Mouse (Mus musculus): ENCODE measurements around the gene Calm2. TPM values are rescaled to one million over a fixed set of nuclear protein-coding genes. Genes with fewer than 3 reads are reported as not detected.

Gene Calm2
- polyA plus RNA-seq, 2 experiments: 195 to 373 TPM

DNA sequence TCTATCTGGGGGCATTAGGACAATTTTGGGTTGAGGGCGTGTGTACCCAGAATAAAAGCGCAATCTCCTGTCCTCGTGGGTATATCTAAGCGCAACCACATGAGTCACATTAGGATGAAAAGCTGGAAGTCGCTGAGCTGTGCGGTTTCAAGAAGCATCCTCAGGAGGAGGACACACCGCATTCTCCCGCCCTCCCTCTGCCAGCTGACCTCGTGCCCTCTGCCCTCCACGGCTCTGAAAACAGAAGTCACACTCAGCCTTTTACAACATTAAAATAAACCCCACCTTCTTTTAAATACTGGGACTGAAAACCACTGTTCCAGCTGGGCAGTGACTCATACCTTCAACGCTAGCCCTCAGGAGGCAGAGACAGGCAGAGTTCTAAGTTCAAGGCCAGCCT is 49.6 kb downstream of the Calm2 start:
- ATAC-seq (ENCODE audit: insufficient read depth) (no peak), DNase-seq (ENCODE audit: low read depth in 3 of 3, low spot score in 3 of 3) (no peak)
- H3K4me1 ChIP-seq (replicated peaks; ENCODE audit: control insufficient read depth in 2 of 2, insufficient read depth in 2 of 2, low read length in 1 of 2): no peaks in the 10 kb centered on the region
- H3K9me3 ChIP-seq (ENCODE audit: control insufficient read depth, low read length): no peaks in the 10 kb centered on the region
- no peak overlapping the region for H3K4me2 ChIP-seq (ENCODE audit: low read depth)
- no peak overlapping the region for H3K27ac ChIP-seq
- TF ChIP-seq CTCF (IDR thresholded peaks at IDR 0.05; ENCODE audit: low read depth): no peak
- TF ChIP-seq EP300 (IDR thresholded peaks at IDR 0.05; ENCODE audit: low read depth): no peak
- WGBS (ENCODE audit: insufficient replicate concordance): 58% methylated on average over 11 of the region's 11 CpGs
- no peak overlapping the region for H3K4me3 ChIP-seq (ENCODE audit: insufficient read depth in 1 of 2, low read depth in 2 of 2, low read length in 2 of 2)
- no peak overlapping the region for H3K9ac ChIP-seq (replicated peaks)
- no peaks in the 10 kb centered on the region for H3K36me3 ChIP-seq (replicated peaks; ENCODE audit: control insufficient read depth, insufficient read depth, low read depth)
- H3K27me3 ChIP-seq (ENCODE audit: control insufficient read depth, insufficient read depth, low read length): no peaks in the 10 kb centered on the region

DNA sequence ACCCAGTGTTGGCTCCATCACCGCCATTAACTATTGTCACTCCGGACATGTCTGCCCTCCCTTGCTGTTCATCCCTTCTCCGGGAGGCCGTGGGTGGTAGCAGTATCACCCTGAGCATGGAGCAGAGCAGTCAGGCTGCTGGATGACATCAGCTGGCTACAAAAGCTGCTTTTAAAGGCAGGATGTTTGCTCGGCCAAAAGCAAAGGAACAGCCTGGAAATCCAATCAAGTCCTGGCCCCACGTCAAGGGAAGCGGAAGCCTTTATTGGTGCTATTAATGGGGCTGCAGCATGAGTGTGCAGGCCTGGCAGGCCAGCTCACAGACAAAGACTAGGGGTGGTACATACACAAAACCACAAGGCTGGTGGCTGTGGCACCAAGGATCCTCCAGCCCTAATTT is 55.5 kb downstream of the Calm2 start:
- ATAC-seq (ENCODE audit: insufficient read depth) (no peak), DNase-seq (ENCODE audit: low read depth in 3 of 3, low spot score in 3 of 3) (no peak)
- no peak for TF ChIP-seq EP300 (IDR thresholded peaks at IDR 0.05; ENCODE audit: low read depth)
- TF ChIP-seq CTCF (IDR thresholded peaks at IDR 0.05; ENCODE audit: low read depth): no peak
- 54% methylated on average over 7 of the region's 7 CpGs for WGBS (ENCODE audit: insufficient replicate concordance)
- Histone ChIP-seq H3K4me1 (replicated peaks; ENCODE audit: control insufficient read depth in 2 of 2, insufficient read depth in 2 of 2, low read length in 1 of 2) (peaks cover 0 to 4% of the 10 kb centered on the region in 2 experiments; a peak in 2 of 4 replicates), H3K9ac (replicated peaks) (no peak overlapping the region), H3K4me2 (ENCODE audit: low read depth) (no peak overlapping the region), H3K9me3 (ENCODE audit: control insufficient read depth, low read length) (no peaks in the 10 kb centered on the region), H3K36me3 (replicated peaks; ENCODE audit: control insufficient read depth, insufficient read depth, low read depth) (no peaks in the 10 kb centered on the region), H3K27ac (no peak overlapping the region), H3K27me3 (ENCODE audit: control insufficient read depth, insufficient read depth, low read length) (no peaks in the 10 kb centered on the region), H3K4me3 (ENCODE audit: insufficient read depth in 1 of 2, low read depth in 2 of 2, low read length in 2 of 2) (no peak overlapping the region)

DNA sequence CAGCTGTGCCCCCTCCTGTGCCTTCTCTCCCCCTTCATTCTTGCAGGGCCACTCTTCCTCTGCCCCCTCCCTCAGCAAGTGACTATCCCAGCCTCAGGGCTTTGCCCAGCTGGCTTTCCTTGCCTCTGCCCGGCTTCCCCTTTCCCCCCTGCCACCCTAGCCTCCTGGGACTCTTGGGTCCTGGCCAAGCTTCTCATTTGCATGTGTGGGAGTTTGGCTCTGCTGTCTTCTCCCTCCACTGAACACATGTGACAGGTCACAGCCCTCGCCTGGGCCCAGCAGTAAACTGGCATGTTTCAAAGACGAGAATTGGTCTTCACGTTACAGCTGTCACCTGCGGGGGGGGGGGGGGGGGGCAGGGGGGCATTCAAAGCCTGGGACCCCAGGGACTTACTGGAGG is 59.7 kb downstream of the Calm2 start:
- 45% methylated on average over 5 of the region's 5 CpGs for WGBS (ENCODE audit: insufficient replicate concordance)
- Histone ChIP-seq H3K27ac (no peak overlapping the region), H3K4me2 (ENCODE audit: low read depth) (no peak overlapping the region), H3K9ac (replicated peaks) (no peak overlapping the region), H3K9me3 (ENCODE audit: control insufficient read depth, low read length) (no peaks in the 10 kb centered on the region), H3K4me1 (replicated peaks; ENCODE audit: control insufficient read depth in 2 of 2, insufficient read depth in 2 of 2, low read length in 1 of 2) (peaks cover 0 to 6% of the 10 kb centered on the region in 2 experiments; a peak in 2 of 4 replicates), H3K4me3 (ENCODE audit: insufficient read depth in 1 of 2, low read depth in 2 of 2, low read length in 2 of 2) (no peak overlapping the region), H3K36me3 (replicated peaks; ENCODE audit: control insufficient read depth, insufficient read depth, low read depth) (no peaks in the 10 kb centered on the region), H3K27me3 (ENCODE audit: control insufficient read depth, insufficient read depth, low read length) (no peaks in the 10 kb centered on the region)
- DNase-seq (ENCODE audit: low read depth in 3 of 3, low spot score in 3 of 3) (no peak), ATAC-seq (ENCODE audit: insufficient read depth) (no peak)
- TF ChIP-seq CTCF (IDR thresholded peaks at IDR 0.05; ENCODE audit: low read depth): no peak
- TF ChIP-seq EP300 (IDR thresholded peaks at IDR 0.05; ENCODE audit: low read depth): no peak

DNA sequence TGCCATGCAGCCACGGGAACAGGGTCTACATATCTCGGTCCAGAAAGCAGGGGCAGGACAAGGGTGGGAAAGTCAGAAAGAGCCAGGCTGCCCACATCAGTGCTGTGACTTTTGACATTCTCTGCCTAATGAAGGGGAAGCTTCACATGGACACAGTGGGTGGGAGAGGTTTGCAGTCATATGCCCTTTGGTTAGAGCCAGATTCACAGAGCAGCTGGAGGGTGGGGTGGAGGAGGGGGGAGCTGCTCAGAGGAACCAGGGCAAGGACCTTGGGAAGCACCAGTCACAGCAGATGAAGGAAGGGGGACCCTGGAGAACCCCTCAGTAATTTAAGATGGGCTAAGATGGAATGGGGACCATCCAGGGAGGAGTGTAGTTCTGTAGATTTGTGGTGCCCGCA is 60.9 kb downstream of the Calm2 start:
- TF ChIP-seq CTCF (IDR thresholded peaks at IDR 0.05; ENCODE audit: low read depth): no peak
- TF ChIP-seq EP300 (IDR thresholded peaks at IDR 0.05; ENCODE audit: low read depth): no peak
- Histone ChIP-seq H3K27ac (no peak overlapping the region), H3K4me3 (ENCODE audit: insufficient read depth in 1 of 2, low read depth in 2 of 2, low read length in 2 of 2) (no peak overlapping the region), H3K4me1 (replicated peaks; ENCODE audit: control insufficient read depth in 2 of 2, insufficient read depth in 2 of 2, low read length in 1 of 2) (peaks cover 0 to 3% of the 10 kb centered on the region in 2 experiments; a peak in 2 of 4 replicates), H3K4me2 (ENCODE audit: low read depth) (no peak overlapping the region), H3K9ac (replicated peaks) (no peak overlapping the region), H3K27me3 (ENCODE audit: control insufficient read depth, insufficient read depth, low read length) (no peaks in the 10 kb centered on the region), H3K36me3 (replicated peaks; ENCODE audit: control insufficient read depth, insufficient read depth, low read depth) (no peaks in the 10 kb centered on the region), H3K9me3 (ENCODE audit: control insufficient read depth, low read length) (no peaks in the 10 kb centered on the region)
- no peak for DNase-seq (ENCODE audit: low read depth in 3 of 3, low spot score in 3 of 3)
- ATAC-seq (ENCODE audit: insufficient read depth): no peak
- WGBS (ENCODE audit: insufficient replicate concordance): 71% methylated on average over 3 of the region's 3 CpGs

Other genes with a start within 250 kb of the Calm2 start
- gene Mcfd2, start 181.0 kb downstream of the Calm2 start, polyA plus RNA-seq (2012; rRNA removed): 29.6 and 32.2 TPM in 2 replicates
- 54.9 and 55.1 TPM in 2 replicates for gene Mcfd2, start 181.0 kb downstream of the Calm2 start, polyA plus RNA-seq (2014; fragmentation: Nextera tagmentation; extraction: Ambion mirVana)
- 7.8 and 8.4 TPM in 2 replicates for gene Ttc7, start 164.0 kb downstream of the Calm2 start, polyA plus RNA-seq (2012; rRNA removed)
- gene Ttc7, start 164.0 kb downstream of the Calm2 start, polyA plus RNA-seq (2014; fragmentation: Nextera tagmentation; extraction: Ambion mirVana): 7.7 and 7.9 TPM in 2 replicates
- not detected in 2 replicates for gene Stpg4, start 19.2 kb downstream of the Calm2 start, polyA plus RNA-seq (2012; rRNA removed)
- not detected in 2 replicates for gene Stpg4, start 19.2 kb downstream of the Calm2 start, polyA plus RNA-seq (2014; fragmentation: Nextera tagmentation; extraction: Ambion mirVana)
- gene Epcam, start 189.0 kb upstream of the Calm2 start, polyA plus RNA-seq (2012; rRNA removed): 0.54 and 0.74 TPM in 2 replicates
- 0.45 and 0.94 TPM in 2 replicates for gene Epcam, start 189.0 kb upstream of the Calm2 start, polyA plus RNA-seq (2014; fragmentation: Nextera tagmentation; extraction: Ambion mirVana)
- gene Msh2, start 225.4 kb upstream of the Calm2 start, polyA plus RNA-seq (2012; rRNA removed): 8.5 and 14.5 TPM in 2 replicates
- gene Msh2, start 225.4 kb upstream of the Calm2 start, polyA plus RNA-seq (2014; fragmentation: Nextera tagmentation; extraction: Ambion mirVana): 18.4 and 21.8 TPM in 2 replicates

Data from liver, embryonic 14.5 days (tissue).